10 mouse cellular contexts compared by ENCODE assay signal in genomic region chr10:75165825-75166481, GRCm38 (mm10). TPM values are rescaled to one million over a fixed set of nuclear protein-coding genes. Genes with fewer than 3 reads are reported as not detected.
DNase-seq lines count a peak whose midpoint lies in the region; ATAC-seq and TF ChIP-seq lines count a peak whose summit lies in the region.
"Had no signal": no experiment of that assay in that cellular context is flagged by ENCODE, and none has a peak within 500 bp of the region (broad histone marks: within the 10 kb centered on the region; RNA-seq: fewer than 3 reads in every experiment).

No protein-coding gene starts in this region.

- no peaks in the 10 kb centered on the region for H3K27me3 ChIP-seq in intestine, embryonic 14.5 days (replicated peaks; ENCODE audit: control insufficient read depth, insufficient read depth, low read length)
- H3K27me3 ChIP-seq: heart, embryonic 13.5 days had no signal

- no peak overlapping the region for H3K27ac ChIP-seq in layer of hippocampus, adult 2 months
- 0 out of 2 replicates have a peak overlapping the region, but pooled peaks have one; percentile 38 for H3K27ac ChIP-seq in intestine, embryonic 14.5 days (ENCODE audit: low read depth)
- H3K27ac ChIP-seq: heart, embryonic 13.5 days had no signal

- no peak overlapping the region for H3K4me3 ChIP-seq in layer of hippocampus, adult 2 months
- no peak overlapping the region for H3K4me3 ChIP-seq in intestine, embryonic 14.5 days (ENCODE audit: low read depth, low read length)
- H3K4me3 ChIP-seq: heart, embryonic 13.5 days had no signal

- peak; percentile 67 for ATAC-seq in intestine, embryonic 14.5 days (replicated peaks; ENCODE audit: low FRiP score, low TSS enrichment, low read depth)
- peak; percentile 48; the same call in 1 of the 2 replicates for ATAC-seq in megakaryocyte, adult 5-6 weeks (ENCODE audit: poor library complexity, severe bottlenecking)

- no peaks in the 10 kb centered on the region for H3K4me1 ChIP-seq in intestine, embryonic 14.5 days (replicated peaks; ENCODE audit: control insufficient read depth, insufficient read depth, low read length)

- TF ChIP-seq CTCF in layer of hippocampus, adult 2 months (conservative IDR thresholded peaks at IDR 0.05): peak; percentile 30

- H3K36me3 ChIP-seq in intestine, embryonic 14.5 days (ENCODE audit: control insufficient read depth, insufficient read depth, low read length): peaks cover 54% of the 10 kb centered on the region

- no peaks in the 10 kb centered on the region for H3K9me3 ChIP-seq in intestine, embryonic 14.5 days (ENCODE audit: control insufficient read depth, low read length)
- H3K9me3 ChIP-seq: heart, embryonic 13.5 days had no signal

- no peak for DNase-seq in layer of hippocampus, adult 2 months (ENCODE audit: low spot score in 2 of 2)
- no peak for DNase-seq in layer of hippocampus, postnatal 14 days (ENCODE audit: low spot score in 2 of 2)
- peak; percentile 68 for DNase-seq in adipocyte (ENCODE audit: low spot score)
- DNase-seq in intestine, embryonic 14.5 days (ENCODE audit: low spot score): no peak
- no peak for DNase-seq in right cerebral cortex, adult 18-20 months
- DNase-seq in thymus, postnatal 4 days: no peak
- DNase-seq in neural tube, embryonic 10.5 days (ENCODE audit: extremely low spot score, low spot score): no peak
- DNase-seq: left cerebral cortex, postnatal 4 days had no signal

- no peak overlapping the region for H3K4me2 ChIP-seq in intestine, embryonic 14.5 days (ENCODE audit: low read length)
- H3K4me2 ChIP-seq: heart, embryonic 13.5 days had no signal

- 65% methylated on average over 10 of the region's 10 CpGs for WGBS in intestine, embryonic 14.5 days

- H3K9ac ChIP-seq in intestine, embryonic 14.5 days (ENCODE audit: low read length): no peak overlapping the region
- H3K9ac ChIP-seq: heart, embryonic 13.5 days had no signal

RNA-seq across cellular contexts. Expression of gene Specc1l, which starts 45.9 kb away (rescaled TPM):
- total RNA-seq in layer of hippocampus, adult 2 months (2021): 10 to 100 TPM; 43.4 to 48.3 TPM
- total RNA-seq in layer of hippocampus, postnatal 14 days (2021): 10 to 100 TPM; 46.5 to 49.5 TPM
- polyA plus RNA-seq in intestine, embryonic 14.5 days (2014; fragmentation: Nextera tagmentation; extraction: Ambion mirVana): 24.8 and 25.4 TPM in 2 replicates
- 22.4 and 29.4 TPM in 2 replicates for total RNA-seq in megakaryocyte, adult 5-6 weeks (2015)
- total RNA-seq in megakaryocyte, adult 5-6 weeks (2017): 26.1 and 29.3 TPM in 2 replicates
